Mouse (Mus musculus) limb, embryonic 15.5 days (tissue): ENCODE data around the gene Dchs1. TPM values are rescaled to one million over a fixed set of nuclear protein-coding genes. Genes with fewer than 3 reads are reported as not detected.
"Not testable (repeated sequence)": the region's sequence is repeated elsewhere in the genome, so short reads cannot be mapped to it uniquely, and the experiment has no call there.

Source experiments
- ATAC-seq: fragments of 200-750 bp; cut with Nextera tagmentation; 2 replicates; pipeline ENCODE4 v1.8.0; 2017; ENCODE audit warnings: low read depth, moderate TSS enrichment; ENCODE audit not compliant: insufficient number of reproducible peaks, low FRiP score, low TSS enrichment
- H3K27ac ChIP-seq: fragments of 300-500 bp; sonication (generic); 2 replicates; pipeline ENCODE4 v1.5.1; 2015; ENCODE audit warnings: moderate library complexity, mild to moderate bottlenecking, inconsistent platforms
- H3K27me3 ChIP-seq: fragments of 300-500 bp; sonication (generic); 2 replicates; pipeline ENCODE4 v1.6.1; 2015; ENCODE audit warnings: inconsistent platforms
- H3K36me3 ChIP-seq: fragments of 300-500 bp; sonication (generic); 2 replicates; pipeline ENCODE4 v1.6.1; 2015; ENCODE audit warnings: inconsistent platforms
- H3K4me1 ChIP-seq: fragments of 300-500 bp; sonication (generic); 2 replicates; pipeline ENCODE4 v1.6.1; 2015; ENCODE audit warnings: inconsistent platforms
- H3K4me2 ChIP-seq: fragments of 300-500 bp; sonication (generic); 2 replicates; pipeline ENCODE4 v1.6.1; 2015; ENCODE audit warnings: mild to moderate bottlenecking, inconsistent platforms
- H3K4me3 ChIP-seq: fragments of 300-500 bp; sonication (generic); 2 replicates; pipeline ENCODE4 v1.5.1; 2015; ENCODE audit warnings: mild to moderate bottlenecking, inconsistent platforms
- H3K9ac ChIP-seq: fragments of 300-500 bp; sonication (generic); 2 replicates; pipeline ENCODE4 v1.6.1; 2015; ENCODE audit warnings: inconsistent platforms
- H3K9me3 ChIP-seq: fragments of 300-500 bp; sonication (generic); 2 replicates; pipeline ENCODE4 v1.6.1; 2016; ENCODE audit warnings: inconsistent platforms
- WGBS: fragments of 180-500 bp; shearing (Covaris S2); methylation state at CpG from one replicate; pipeline ENCODE4 v1.1.7; 2015; 5-methylcytosine and 5-hydroxymethylcytosine counted together
- polyA plus RNA-seq: library from polyadenylated mRNA; unstranded; fragments of >200 nt; fragmentation: Nextera tagmentation; extraction: Ambion mirVana; gene quantifications from 2 replicates; pipeline ENCODE4 v1.2.1, GENCODE M21; 2015

Gene Dchs1
- polyA plus RNA-seq, 1 experiment from 2014 or later = 16.2 TPM

GRCm38 (mm10) chr7:105740089-105740795 lies 47.2 kb downstream of the Dchs1 start:
- H3K27ac ChIP-seq = no peak overlapping the region
- no peaks in the 10 kb centered on the region for H3K9me3 ChIP-seq
- peaks cover 38% of the 10 kb centered on the region for H3K4me1 ChIP-seq
- no peak overlapping the region for H3K9ac ChIP-seq
- 84% methylated on average over 13 of the region's 13 CpGs for WGBS
- no peak for ATAC-seq
- H3K27me3 ChIP-seq = no peaks in the 10 kb centered on the region
- H3K4me3 ChIP-seq = no peak overlapping the region
- H3K4me2 ChIP-seq = no peak overlapping the region
- peaks cover 35% of the 10 kb centered on the region for H3K36me3 ChIP-seq

DNA sequence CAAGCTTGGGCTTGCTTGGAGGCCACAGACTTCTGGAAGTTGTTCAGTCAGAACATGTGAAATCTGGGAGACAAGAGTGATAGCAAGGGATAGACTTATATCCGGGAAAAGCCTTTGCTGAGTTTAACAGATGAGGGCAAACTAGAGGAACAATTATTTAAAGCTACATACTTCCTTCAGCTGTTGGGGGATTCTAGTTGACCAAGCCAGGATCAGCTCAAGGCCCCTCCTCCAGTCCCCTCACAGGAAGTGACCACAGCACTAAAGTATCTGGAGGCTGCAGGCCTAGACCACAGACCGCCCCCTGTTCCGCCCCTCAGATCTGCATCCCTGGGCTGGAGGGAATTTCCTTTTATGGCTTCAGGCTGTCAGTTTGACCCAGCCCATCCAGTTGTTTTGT lies 48.5 kb downstream of the Dchs1 start:
- Histone ChIP-seq H3K36me3 (peaks cover 44% of the 10 kb centered on the region), H3K9ac (no peak overlapping the region), H3K27me3 (no peaks in the 10 kb centered on the region), H3K4me3 (peak overlapping the region; percentile 81), H3K4me2 (peak overlapping the region; percentile 62), H3K4me1 (peaks cover 43% of the 10 kb centered on the region), H3K27ac (peak overlapping the region; percentile 87), H3K9me3 (no peaks in the 10 kb centered on the region)
- WGBS = 25% methylated on average over 3 of the region's 3 CpGs
- peak; percentile 71 for ATAC-seq

- H3K27me3 ChIP-seq = no peaks in the 10 kb centered on the region
- peak overlapping the region; percentile 81 for H3K4me3 ChIP-seq
- no peaks in the 10 kb centered on the region for H3K9me3 ChIP-seq
- H3K27ac ChIP-seq = peak overlapping the region; percentile 87
- no peak for ATAC-seq
- peaks cover 37% of the 10 kb centered on the region for H3K4me1 ChIP-seq
- WGBS = 74% methylated on average over 2 of the region's 2 CpGs
- peaks cover 51% of the 10 kb centered on the region for H3K36me3 ChIP-seq
- peak overlapping the region; percentile 62 for H3K4me2 ChIP-seq
- H3K9ac ChIP-seq = no peak overlapping the region
Measured at GRCm38 (mm10) chr7:105738286-105738685, 49.2 kb downstream of the Dchs1 start.

DNA sequence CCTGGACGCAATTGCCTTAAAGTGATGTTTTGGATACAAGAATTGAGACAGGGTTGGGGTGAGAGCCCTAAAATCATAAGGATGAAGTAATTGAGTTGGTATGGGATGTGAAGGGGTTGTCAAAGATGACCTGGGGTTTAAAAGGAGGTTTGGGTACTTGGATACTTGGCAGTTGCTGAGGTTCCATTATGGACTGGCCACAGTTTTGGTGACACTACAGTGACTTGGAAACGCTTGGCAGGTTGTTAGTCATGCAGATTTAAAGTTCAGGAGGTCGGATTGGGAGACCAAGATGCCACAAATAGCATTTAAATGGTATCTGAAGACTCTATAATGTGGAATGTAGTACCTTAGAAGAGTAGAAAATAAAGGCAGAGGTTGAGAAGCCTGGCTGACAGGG lies 49.8 kb downstream of the Dchs1 start:
- WGBS = 31% methylated on average over 3 of the region's 3 CpGs

DNA sequence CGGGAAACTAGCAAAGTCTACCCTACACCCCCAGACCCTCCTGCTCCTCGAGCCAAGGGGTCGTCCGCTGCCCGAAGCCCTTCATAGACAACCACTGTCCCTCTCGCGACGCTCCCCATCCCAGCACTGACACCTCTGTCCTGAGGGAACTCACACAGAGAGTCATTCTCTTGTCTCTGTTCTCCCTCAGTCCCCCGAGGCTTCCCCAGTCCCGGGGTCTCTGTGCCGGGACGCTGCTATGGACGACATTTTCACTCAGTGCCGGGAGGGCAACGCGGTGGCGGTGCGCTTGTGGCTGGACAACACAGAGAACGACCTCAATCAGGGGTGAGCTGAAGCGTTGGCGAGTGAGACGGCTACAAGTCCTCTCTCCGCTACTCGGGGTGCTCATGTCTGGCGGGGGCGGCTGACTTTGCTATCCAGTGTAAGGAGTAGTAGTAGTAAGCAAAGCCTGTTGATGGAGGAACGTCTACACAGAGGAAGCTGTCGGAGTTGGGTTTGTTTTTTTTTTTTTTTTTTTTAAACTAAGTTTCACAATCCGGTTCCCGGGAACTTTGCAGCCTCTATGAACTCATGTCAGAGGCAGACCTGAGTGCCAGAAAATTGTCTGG lies 50.4 kb downstream of the Dchs1 start, which contains the start of gene Rrp8:
Rrp8 (minus strand) TSS at position 475 of the 611 bp plus-strand sequence.
- WGBS = under 1% methylated on average over 30 of the region's 30 CpGs
- peak within 1 kb of the TSS; percentile 94 for H3K9ac ChIP-seq
- H3K27me3 ChIP-seq = no peaks in the 10 kb centered on the region
- no peak for ATAC-seq
- peak within 1 kb of the TSS; percentile 92 for H3K27ac ChIP-seq
- no peaks in the 10 kb centered on the region for H3K9me3 ChIP-seq
- H3K36me3 ChIP-seq = peaks cover 51% of the 10 kb centered on the region
- H3K4me3 ChIP-seq = peak within 1 kb of the TSS; percentile 81
- H3K4me1 ChIP-seq = peaks cover 30% of the 10 kb centered on the region
- H3K4me2 ChIP-seq = peak within 1 kb of the TSS; percentile 62

More for the DNA sequence above, 49.8 kb downstream of the Dchs1 start:
- H3K9ac ChIP-seq = peak overlapping the region; percentile 94
- H3K27me3 ChIP-seq = no peaks in the 10 kb centered on the region
- H3K4me2 ChIP-seq = peak overlapping the region; percentile 62
- H3K27ac ChIP-seq = peak overlapping the region; percentile 92; the same call in 1 of the 2 replicates
- H3K4me1 ChIP-seq = peaks cover 30% of the 10 kb centered on the region
- no peaks in the 10 kb centered on the region for H3K9me3 ChIP-seq
- peak overlapping the region; percentile 81 for H3K4me3 ChIP-seq
- no peak for ATAC-seq
- peaks cover 51% of the 10 kb centered on the region for H3K36me3 ChIP-seq

DNA sequence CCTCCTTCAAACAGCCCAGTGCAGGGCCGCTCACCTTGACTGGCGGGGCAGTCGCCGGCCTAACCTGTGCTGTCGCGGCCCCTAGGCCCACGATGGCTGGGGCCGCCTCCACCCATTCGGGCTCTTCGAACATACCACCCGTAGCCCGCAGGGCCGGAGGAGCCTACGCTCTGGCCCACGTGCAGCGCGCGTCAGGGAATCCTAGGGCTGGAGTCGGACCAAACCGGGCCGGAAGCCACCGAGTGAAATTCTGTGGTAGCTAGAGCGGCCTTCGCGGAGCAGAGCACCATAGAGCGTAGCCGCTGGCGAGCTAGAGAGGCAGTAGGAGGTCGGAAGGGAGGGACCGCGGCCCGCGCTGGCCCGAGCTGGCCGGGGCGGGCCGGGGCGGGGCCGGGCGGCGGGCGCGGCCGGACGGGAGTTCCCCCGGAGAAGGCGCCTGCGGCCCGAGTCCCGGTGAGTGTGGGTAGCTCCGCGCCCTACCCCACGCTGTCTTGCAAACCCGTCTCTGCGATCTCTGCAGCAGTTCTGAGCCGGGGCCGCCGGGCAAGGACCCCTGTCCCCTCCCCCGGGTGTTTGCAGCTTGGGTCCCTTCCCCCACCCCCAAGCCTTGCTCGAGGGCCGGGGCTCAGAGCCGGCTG lies 51.1 kb downstream of the Dchs1 start, which contains the start of gene Ilk:
Ilk (plus strand) TSS at position 329 of the 638 bp plus-strand sequence.
- WGBS = under 1% methylated on average over 59 of the region's 62 CpGs
- Histone ChIP-seq H3K9ac (peak within 1 kb of the TSS; percentile 94), H3K9me3 (no peaks in the 10 kb centered on the region), H3K27ac (peak within 1 kb of the TSS; percentile 92), H3K36me3 (peaks cover 51% of the 10 kb centered on the region), H3K27me3 (no peaks in the 10 kb centered on the region), H3K4me3 (peak within 1 kb of the TSS; percentile 81), H3K4me2 (peak within 1 kb of the TSS; percentile 62), H3K4me1 (peaks cover 30% of the 10 kb centered on the region)
- ATAC-seq = peak; percentile 96

DNA sequence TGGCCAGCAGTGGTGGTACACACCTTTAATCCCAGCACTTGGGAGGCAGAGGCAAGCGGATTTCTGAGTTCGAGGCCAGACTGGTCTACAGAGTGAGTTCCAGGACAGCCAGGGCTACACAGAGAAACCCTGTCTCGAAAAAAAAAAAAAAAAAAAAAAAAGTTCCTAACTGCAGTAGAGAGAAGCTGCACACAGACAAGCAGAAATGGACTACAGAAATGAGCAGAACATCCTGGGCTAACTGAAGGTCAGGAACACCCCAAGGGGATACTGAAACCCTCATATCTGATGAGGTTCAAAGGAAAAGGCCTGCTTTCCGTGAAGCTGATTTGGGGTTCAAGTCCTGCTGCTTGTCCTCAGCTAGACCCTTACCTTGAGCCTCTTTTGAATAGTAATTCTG lies 52.0 kb downstream of the Dchs1 start:
- not testable (repeated sequence) for H3K9me3 ChIP-seq, ATAC-seq, H3K27me3 ChIP-seq
- H3K27ac ChIP-seq = peak overlapping the region; percentile 92
- peaks cover 50% of the 10 kb centered on the region for H3K36me3 ChIP-seq
- peaks cover 30% of the 10 kb centered on the region for H3K4me1 ChIP-seq
- 42% methylated on average over 4 of the region's 4 CpGs for WGBS
- peak overlapping the region; percentile 81 for H3K4me3 ChIP-seq
- H3K9ac ChIP-seq = peak overlapping the region; percentile 94; the same call in 1 of the 2 replicates
- H3K4me2 ChIP-seq = peak overlapping the region; percentile 62

DNA sequence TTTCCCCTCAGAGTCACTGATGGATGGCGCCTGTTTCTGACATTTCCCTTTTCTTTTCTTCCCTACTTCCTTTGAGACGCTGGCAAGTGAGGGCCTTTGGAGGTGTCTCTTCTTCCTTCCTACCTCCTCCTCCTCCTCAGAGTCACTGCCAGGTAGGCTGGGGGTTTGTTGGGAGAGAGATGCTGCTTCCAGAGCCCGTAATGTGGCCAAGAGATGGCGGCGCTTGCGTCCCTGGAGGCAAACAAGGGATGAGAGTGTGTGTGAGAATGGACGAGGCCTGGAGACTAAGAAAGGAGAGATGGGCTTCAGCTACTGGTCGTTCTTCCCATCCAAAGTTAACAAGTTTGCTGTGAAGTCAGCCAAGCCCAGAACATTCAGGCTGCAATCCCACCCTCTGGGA lies 52.6 kb downstream of the Dchs1 start:
- H3K4me3 ChIP-seq = 0 out of 2 replicates have a peak overlapping the region, but pooled peaks have one; percentile 81
- H3K4me1 ChIP-seq = peaks cover 30% of the 10 kb centered on the region
- H3K9me3 ChIP-seq = no peaks in the 10 kb centered on the region
- H3K27ac ChIP-seq = no peak overlapping the region
- no peak overlapping the region for H3K4me2 ChIP-seq
- H3K27me3 ChIP-seq = no peaks in the 10 kb centered on the region
- H3K36me3 ChIP-seq = peaks cover 44% of the 10 kb centered on the region
- WGBS = 88% methylated on average over 8 of the region's 8 CpGs
- no peak for ATAC-seq
- peak overlapping the region; percentile 94; the same call in 1 of the 2 replicates for H3K9ac ChIP-seq

DNA sequence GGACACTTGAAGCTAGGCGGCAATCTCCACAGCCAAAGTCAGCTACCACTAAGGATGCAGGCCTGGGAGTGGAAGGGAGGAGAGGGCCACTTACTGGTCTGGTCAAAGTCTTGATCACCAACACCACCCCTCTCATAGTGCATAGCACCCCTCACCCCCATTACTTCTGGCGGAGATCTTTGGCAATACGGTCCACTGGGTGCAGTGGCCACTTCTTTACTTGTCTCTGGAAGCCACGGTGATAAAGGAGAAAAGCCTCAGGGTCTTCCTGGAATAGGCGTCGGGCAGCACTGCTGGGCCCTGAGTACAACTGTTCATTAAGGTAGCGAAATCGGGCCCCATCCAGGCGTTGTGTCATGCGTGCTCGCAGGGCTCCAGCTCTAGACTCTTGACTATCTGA lies 53.6 kb downstream of the Dchs1 start:
- no peak overlapping the region for H3K9ac ChIP-seq
- H3K4me2 ChIP-seq = no peak overlapping the region
- H3K9me3 ChIP-seq = no peaks in the 10 kb centered on the region
- 94% methylated on average over 11 of the region's 11 CpGs for WGBS
- no peak overlapping the region for H3K27ac ChIP-seq
- peaks cover 21% of the 10 kb centered on the region for H3K4me1 ChIP-seq
- ATAC-seq = no peak
- H3K4me3 ChIP-seq = no peak overlapping the region
- no peaks in the 10 kb centered on the region for H3K27me3 ChIP-seq
- H3K36me3 ChIP-seq = peaks cover 50% of the 10 kb centered on the region

DNA sequence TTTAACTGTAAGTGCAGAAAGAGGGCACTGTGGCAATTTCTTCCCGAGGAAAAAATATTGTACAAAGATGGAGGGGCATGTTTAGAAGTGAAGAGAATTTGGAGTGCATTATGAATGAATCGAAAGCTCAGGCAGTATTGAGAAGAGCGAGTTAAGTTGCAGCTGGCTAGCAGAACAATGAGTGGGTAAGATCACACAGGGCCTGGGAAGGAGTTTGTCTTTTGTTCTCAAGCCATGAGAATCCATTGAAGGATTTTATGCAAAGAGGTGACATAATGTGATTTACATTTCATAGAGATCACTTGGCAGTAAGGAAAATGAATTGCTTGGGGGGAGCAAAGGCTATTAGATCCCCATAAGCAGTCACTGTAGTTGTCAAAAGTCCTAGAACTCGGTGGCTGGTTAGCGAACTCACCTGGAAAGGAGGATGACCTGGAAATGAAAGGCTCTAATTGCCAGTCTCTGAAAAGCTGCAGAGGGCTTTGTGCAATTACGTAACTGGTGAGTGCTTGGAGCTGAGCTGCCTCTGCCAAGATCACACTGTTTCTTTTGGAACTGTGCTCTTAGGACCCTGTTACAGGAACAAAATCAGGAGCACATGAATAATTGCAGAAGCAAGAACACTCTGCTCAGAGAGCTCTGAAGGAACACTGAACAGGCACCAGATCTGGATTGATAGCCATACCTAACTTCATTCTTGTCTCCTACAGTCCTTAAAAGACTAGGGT lies 58.6 kb downstream of the Dchs1 start:
- WGBS = 74% methylated on average over 6 of the region's 6 CpGs
- no peaks in the 10 kb centered on the region for H3K27me3 ChIP-seq
- peaks cover 3% of the 10 kb centered on the region; the same call in 1 of the 2 replicates for H3K4me1 ChIP-seq
- H3K27ac ChIP-seq = 0 out of 2 replicates have a peak overlapping the region, but pooled peaks have one; percentile 0
- H3K36me3 ChIP-seq = peaks cover 40% of the 10 kb centered on the region
- no peak overlapping the region for H3K4me2 ChIP-seq
- H3K4me3 ChIP-seq = no peak overlapping the region
- no peak for ATAC-seq
- no peaks in the 10 kb centered on the region for H3K9me3 ChIP-seq
- no peak overlapping the region for H3K9ac ChIP-seq

DNA sequence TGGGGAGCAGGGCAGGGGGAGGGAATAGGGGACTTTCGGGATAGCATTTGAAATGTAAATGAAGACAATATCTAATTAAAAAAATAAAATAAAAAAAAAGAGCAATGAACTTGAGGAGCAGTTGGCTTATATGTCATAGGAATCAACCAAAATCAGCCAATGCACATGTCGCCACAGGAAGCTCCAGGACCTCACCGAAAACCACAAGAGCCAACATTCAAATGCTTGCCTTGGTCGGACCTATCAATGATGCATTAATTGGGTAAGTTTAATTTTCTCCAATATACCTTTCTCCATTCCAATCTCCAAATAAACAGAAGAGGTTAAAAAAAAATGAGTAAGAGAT lies 60.5 kb downstream of the Dchs1 start:
- no peak for ATAC-seq
- no peak overlapping the region for H3K4me2 ChIP-seq
- H3K9me3 ChIP-seq = no peaks in the 10 kb centered on the region
- peaks cover 3% of the 10 kb centered on the region; the same call in 1 of the 2 replicates for H3K4me1 ChIP-seq
- no peak overlapping the region for H3K27ac ChIP-seq
- H3K36me3 ChIP-seq = peaks cover 21% of the 10 kb centered on the region
- WGBS = 90% methylated on average over 4 of the region's 4 CpGs
- no peaks in the 10 kb centered on the region for H3K27me3 ChIP-seq
- H3K4me3 ChIP-seq = no peak overlapping the region
- no peak overlapping the region for H3K9ac ChIP-seq
